Mouse (Mus musculus) stomach, postnatal 0 days (tissue): ENCODE data around the gene Ano8.

ENCODE experiments used
- CTCF ChIP-seq: IDR thresholded peaks from 2 replicates; pipeline ENCODE4 v1.5.1; 2016; ENCODE audit warnings: antibody characterized with exemption, low read depth, mild to moderate bottlenecking, moderate library complexity
- EP300 ChIP-seq: optimal IDR thresholded peaks from 2 replicates; pipeline ENCODE3; 2016; ENCODE audit warnings: antibody characterized with exemption

DNA sequence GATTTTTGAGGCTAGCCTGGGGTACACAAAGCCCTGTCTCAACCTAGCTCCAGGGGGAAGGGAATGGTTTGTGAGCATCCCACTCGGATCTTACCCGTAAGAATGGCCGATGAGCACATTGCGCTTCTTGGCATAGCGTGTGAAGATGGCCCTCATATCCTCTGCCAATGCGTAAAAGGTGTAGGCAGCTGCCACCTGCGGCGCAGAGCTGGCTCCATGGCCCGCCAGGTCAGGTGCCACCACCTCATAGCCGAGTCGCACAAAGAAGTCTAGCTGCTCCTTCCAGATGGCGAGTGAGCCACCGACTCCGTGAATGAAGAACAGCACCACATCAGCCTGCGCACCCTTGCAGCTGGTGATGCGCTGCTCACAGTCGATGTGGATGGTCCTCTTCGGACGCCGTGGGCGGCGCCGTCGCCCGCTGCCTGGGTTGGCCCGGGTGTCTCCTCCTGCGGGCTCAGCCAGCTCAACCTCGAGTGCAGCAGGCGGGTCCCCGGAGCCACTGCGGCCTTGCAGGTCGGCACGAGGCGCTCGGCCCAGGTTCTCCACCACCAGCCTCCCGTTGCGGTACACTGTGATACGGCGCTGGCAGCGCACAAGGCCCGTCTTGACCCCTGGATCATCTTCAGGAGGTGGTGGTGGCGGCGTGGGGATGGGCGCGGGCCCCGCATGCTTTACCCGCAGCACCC is 24.5 kb downstream of the Ano8 start:
- no peak for TF ChIP-seq CTCF
- no peak for TF ChIP-seq EP300
